Mouse (Mus musculus) midbrain, embryonic 16.5 days (tissue): Measurements from ENCODE around the gene Prox1. TPM values are rescaled to one million over a fixed set of nuclear protein-coding genes. Genes with fewer than 3 reads are reported as not detected.
A peak's percentile ranks its signal among the peaks of the same experiment; 100 is the strongest.

Experiments
- ATAC-seq: fragments of 200-750 bp; cut with Nextera tagmentation; 2 replicates; pipeline ENCODE4 v1.8.0; 2017; ENCODE audit warnings: moderate TSS enrichment
- H3K27ac ChIP-seq: fragments of 300-500 bp; sonication (generic); 2 replicates; pipeline ENCODE4 v1.5.1; 2014; ENCODE audit warnings: mild to moderate bottlenecking, low read length, mixed read lengths
- H3K27me3 ChIP-seq: fragments of 300-500 bp; sonication (generic); 2 replicates; pipeline ENCODE4 v1.6.1; 2014; ENCODE audit warnings: low read depth, low read length, mixed read lengths; ENCODE audit not compliant: control insufficient read depth, insufficient read depth
- H3K36me3 ChIP-seq: fragments of 300-500 bp; sonication (generic); 2 replicates; pipeline ENCODE4 v1.6.1; 2014; ENCODE audit warnings: mild to moderate bottlenecking, low read length, moderate library complexity, mixed read lengths; ENCODE audit not compliant: control insufficient read depth, insufficient read depth
- H3K4me1 ChIP-seq: fragments of 300-500 bp; sonication (generic); 2 replicates; pipeline ENCODE4 v1.6.1; 2014; ENCODE audit warnings: mild to moderate bottlenecking, low read length, mixed read lengths; ENCODE audit not compliant: control insufficient read depth, insufficient read depth
- H3K4me2 ChIP-seq: fragments of 300-500 bp; sonication (generic); 2 replicates; pipeline ENCODE4 v1.6.1; 2014; ENCODE audit warnings: mild to moderate bottlenecking, low read length, mixed read lengths
- H3K4me3 ChIP-seq: fragments of 300-500 bp; sonication (generic); 2 replicates; pipeline ENCODE4 v1.5.1; 2014; ENCODE audit warnings: low read depth, mild to moderate bottlenecking, low read length, moderate library complexity, mixed read lengths
- H3K9ac ChIP-seq: fragments of 300-500 bp; sonication (generic); 2 replicates; pipeline ENCODE4 v1.6.1; 2014; ENCODE audit warnings: low read depth, low read length, mixed read lengths
- H3K9me3 ChIP-seq: fragments of 300-500 bp; sonication (generic); replicated peaks from 2 replicates; pipeline ENCODE4 v1.6.1; 2014; ENCODE audit warnings: mild to moderate bottlenecking, low read length, mixed read lengths; ENCODE audit not compliant: control insufficient read depth, poor library complexity, severe bottlenecking
- WGBS: fragments of 180-500 bp; shearing (Covaris S2); extraction: QIAGEN DNeasy Blood & Tissue Kit; methylation state at CpG from one replicate; pipeline ENCODE4 v1.1.7; 2014; 5-methylcytosine and 5-hydroxymethylcytosine counted together
- polyA plus RNA-seq: library from polyadenylated mRNA; unstranded; fragments of >200 nt; fragmentation: Nextera tagmentation; extraction: Ambion mirVana; gene quantifications from 2 replicates; pipeline ENCODE4 v1.2.1, GENCODE M21; 2015

Prox1 gene
- polyA plus RNA-seq, 1 experiment from 2014 or later = 15.9 TPM

GRCm38 (mm10) chr1:190198247-190198646, 27.7 kb upstream of the Prox1 start:
- Histone ChIP-seq H3K4me3 (no peak overlapping the region), H3K27ac (no peak overlapping the region), H3K4me2 (no peak overlapping the region), H3K9ac (no peak overlapping the region), H3K27me3 (no peaks in the 10 kb centered on the region), H3K36me3 (no peaks in the 10 kb centered on the region), H3K9me3 (no peaks in the 10 kb centered on the region), H3K4me1 (no peaks in the 10 kb centered on the region)
- no peak for ATAC-seq
- 93% methylated on average over 2 of the region's 2 CpGs for WGBS

GRCm38 (mm10) chr1:190192011-190192410, 21.5 kb upstream of the Prox1 start:
- H3K27ac ChIP-seq = no peak overlapping the region
- peaks cover 4% of the 10 kb centered on the region; the same call in 1 of the 2 replicates for H3K27me3 ChIP-seq
- H3K4me3 ChIP-seq = no peak overlapping the region
- no peak for ATAC-seq
- H3K4me2 ChIP-seq = peak overlapping the region; percentile 17; the same call in 1 of the 2 replicates
- H3K4me1 ChIP-seq = peaks cover 5% of the 10 kb centered on the region
- no peaks in the 10 kb centered on the region for H3K36me3 ChIP-seq
- 22% methylated on average over 13 of the region's 13 CpGs for WGBS
- H3K9me3 ChIP-seq = no peaks in the 10 kb centered on the region
- no peak overlapping the region for H3K9ac ChIP-seq

- no peak overlapping the region for H3K4me3 ChIP-seq
- no peaks in the 10 kb centered on the region for H3K9me3 ChIP-seq
- no peak overlapping the region for H3K27ac ChIP-seq
- H3K9ac ChIP-seq = no peak overlapping the region
- 16% methylated on average over 10 of the region's 10 CpGs for WGBS
- peaks cover 5% of the 10 kb centered on the region for H3K4me1 ChIP-seq
- no peak overlapping the region for H3K4me2 ChIP-seq
- no peaks in the 10 kb centered on the region for H3K36me3 ChIP-seq
- ATAC-seq = no peak
- peaks cover 4% of the 10 kb centered on the region for H3K27me3 ChIP-seq
Observed at GRCm38 (mm10) chr1:190190231-190190965, 19.9 kb upstream of the Prox1 start.

GRCm38 (mm10) chr1:190189125-190189524, 18.6 kb upstream of the Prox1 start:
- H3K4me1 ChIP-seq = peaks cover 5% of the 10 kb centered on the region
- no peak for ATAC-seq
- 64% methylated on average over 2 of the region's 2 CpGs for WGBS
- H3K9ac ChIP-seq = no peak overlapping the region
- no peak overlapping the region for H3K27ac ChIP-seq
- no peaks in the 10 kb centered on the region for H3K9me3 ChIP-seq
- H3K36me3 ChIP-seq = no peaks in the 10 kb centered on the region
- H3K4me2 ChIP-seq = no peak overlapping the region
- peaks cover 4% of the 10 kb centered on the region for H3K27me3 ChIP-seq
- H3K4me3 ChIP-seq = no peak overlapping the region

GRCm38 (mm10) chr1:190186336-190186735, 15.8 kb upstream of the Prox1 start:
- Histone ChIP-seq H3K9me3 (no peaks in the 10 kb centered on the region), H3K9ac (no peak overlapping the region), H3K4me1 (peaks cover 5% of the 10 kb centered on the region), H3K27me3 (no peaks in the 10 kb centered on the region; the same call in none of the 2 replicates), H3K4me2 (no peak overlapping the region), H3K4me3 (no peak overlapping the region), H3K36me3 (no peaks in the 10 kb centered on the region), H3K27ac (no peak overlapping the region)
- ATAC-seq = no peak
- WGBS = 86% methylated on average over 4 of the region's 4 CpGs

GRCm38 (mm10) chr1:190185284-190185683, 14.8 kb upstream of the Prox1 start:
- H3K9ac ChIP-seq = no peak overlapping the region
- no peak overlapping the region for H3K27ac ChIP-seq
- H3K4me1 ChIP-seq = peaks cover 2% of the 10 kb centered on the region
- H3K36me3 ChIP-seq = no peaks in the 10 kb centered on the region
- H3K4me2 ChIP-seq = no peak overlapping the region
- ATAC-seq = no peak
- no peaks in the 10 kb centered on the region for H3K9me3 ChIP-seq
- no peaks in the 10 kb centered on the region; the same call in none of the 2 replicates for H3K27me3 ChIP-seq
- 83% methylated on average over 10 of the region's 10 CpGs for WGBS
- H3K4me3 ChIP-seq = no peak overlapping the region

- H3K9ac ChIP-seq = no peak overlapping the region
- H3K4me3 ChIP-seq = no peak overlapping the region
- ATAC-seq = no peak
- no peaks in the 10 kb centered on the region for H3K9me3 ChIP-seq
- no peaks in the 10 kb centered on the region for H3K4me1 ChIP-seq
- 92% methylated on average over 4 of the region's 4 CpGs for WGBS
- H3K27ac ChIP-seq = no peak overlapping the region
- no peak overlapping the region for H3K4me2 ChIP-seq
- no peaks in the 10 kb centered on the region; the same call in none of the 2 replicates for H3K27me3 ChIP-seq
- no peaks in the 10 kb centered on the region for H3K36me3 ChIP-seq
Observed at GRCm38 (mm10) chr1:190183574-190183973, 13.1 kb upstream of the Prox1 start.

GRCm38 (mm10) chr1:190181765-190182164, 11.3 kb upstream of the Prox1 start:
- Histone ChIP-seq H3K9ac (no peak overlapping the region), H3K4me2 (no peak overlapping the region), H3K9me3 (no peaks in the 10 kb centered on the region), H3K4me1 (no peaks in the 10 kb centered on the region), H3K27me3 (no peaks in the 10 kb centered on the region; the same call in none of the 2 replicates), H3K27ac (no peak overlapping the region), H3K4me3 (no peak overlapping the region), H3K36me3 (no peaks in the 10 kb centered on the region)
- ATAC-seq = no peak
- WGBS = 84% methylated on average over 7 of the region's 7 CpGs

- peaks cover 4% of the 10 kb centered on the region for H3K27me3 ChIP-seq
- 30% methylated on average over 6 of the region's 6 CpGs for WGBS
- no peak for ATAC-seq
Observed at GRCm38 (mm10) chr1:190180861-190181260, 10.3 kb upstream of the Prox1 start.

More at GRCm38 (mm10) chr1:190180861-190181260, 10.3 kb upstream of the Prox1 start:
- Histone ChIP-seq H3K9me3 (no peaks in the 10 kb centered on the region), H3K4me3 (no peak overlapping the region), H3K9ac (no peak overlapping the region), H3K27ac (no peak overlapping the region), H3K36me3 (no peaks in the 10 kb centered on the region), H3K4me2 (no peak overlapping the region), H3K4me1 (no peaks in the 10 kb centered on the region)
